In genomic region chr10:50592355-50593293, GRCm38 (mm10) we compare ENCODE assay signal across 8 mouse cellular contexts. TPM values are rescaled to one million over a fixed set of nuclear protein-coding genes. Genes with fewer than 3 reads are reported as not detected.
DNase-seq lines count a peak whose midpoint lies in the region; ATAC-seq and TF ChIP-seq lines count a peak whose summit lies in the region.

Gene Ascc3, plus strand, starts transcription at chr10:50592669.

- H3K4me3 ChIP-seq in ES-E14 (ENCODE audit: insufficient read depth in 1 of 2, low read depth in 1 of 2, low read length in 2 of 2, poor library complexity in 1 of 2, severe bottlenecking in 1 of 2): peak within 1 kb of the TSS; percentile 87 to 100
- H3K4me3 ChIP-seq in forebrain, embryonic 16.5 days (replicated peaks; ENCODE audit: low read length): peak within 1 kb of the TSS; percentile 68
- peak within 1 kb of the TSS; percentile 62 for H3K4me3 ChIP-seq in layer of hippocampus, adult 2 months
- H3K4me3 ChIP-seq in lung, embryonic 14.5 days (ENCODE audit: low read depth, low read length): peak within 1 kb of the TSS; percentile 72
- H3K4me3 ChIP-seq in olfactory bulb, adult 2 months (ENCODE audit: insufficient read depth, low read depth, low read length): peak within 1 kb of the TSS; percentile 73
- H3K4me3 ChIP-seq in thymus, adult 2 months (ENCODE audit: control insufficient read depth, insufficient read depth, low read length): peak within 1 kb of the TSS; percentile 70

- TF ChIP-seq CTCF in layer of hippocampus, adult 2 months (conservative IDR thresholded peaks at IDR 0.05): 0 out of 2 replicates have a peak, but pooled peaks have one; percentile 2
- TF ChIP-seq CTCF in lung, embryonic 14.5 days (IDR thresholded peaks at IDR 0.05; ENCODE audit: low read depth): no peak
- TF ChIP-seq CTCF in olfactory bulb, adult 2 months (IDR thresholded peaks at IDR 0.05; ENCODE audit: insufficient read depth, low read depth, low read length): no peak
- TF ChIP-seq CTCF in thymus, adult 2 months (IDR thresholded peaks at IDR 0.05; ENCODE audit: borderline replicate concordance, control insufficient read depth, extremely low read depth, insufficient read depth, low read length, poor library complexity): peak; percentile 60; the same call in 1 of the 2 replicates

- H3K36me3 ChIP-seq in ES-E14 (ENCODE audit: control insufficient read depth, insufficient read depth, low read length, poor library complexity, severe bottlenecking): no peaks in the 10 kb centered on the region
- H3K36me3 ChIP-seq in forebrain, embryonic 16.5 days (ENCODE audit: control insufficient read depth, insufficient read depth): no peaks in the 10 kb centered on the region
- no peaks in the 10 kb centered on the region for H3K36me3 ChIP-seq in lung, embryonic 14.5 days (ENCODE audit: insufficient read depth)
- no peaks in the 10 kb centered on the region for H3K36me3 ChIP-seq in thymus, adult 2 months (ENCODE audit: control insufficient read depth, insufficient read depth, low read length)

- H3K27ac ChIP-seq in ES-E14 (ENCODE audit: insufficient read depth, low read depth, low read length, poor library complexity, severe bottlenecking): peak within 1 kb of the TSS; percentile 79
- peak within 1 kb of the TSS; percentile 83 for H3K27ac ChIP-seq in forebrain, embryonic 16.5 days (ENCODE audit: low read length)
- H3K27ac ChIP-seq in layer of hippocampus, adult 2 months: peak within 1 kb of the TSS; percentile 96
- H3K27ac ChIP-seq in lung, embryonic 14.5 days (ENCODE audit: low read depth): peak within 1 kb of the TSS; percentile 90
- peak within 1 kb of the TSS; percentile 38 for H3K27ac ChIP-seq in olfactory bulb, adult 2 months (ENCODE audit: insufficient read depth, low read depth, low read length)
- peak within 1 kb of the TSS; percentile 69 for H3K27ac ChIP-seq in thymus, adult 2 months (ENCODE audit: control insufficient read depth, insufficient read depth, low read length)

- H3K27me3 ChIP-seq in forebrain, embryonic 16.5 days (replicated peaks; ENCODE audit: control insufficient read depth, insufficient read depth, low read length): no peaks in the 10 kb centered on the region
- H3K27me3 ChIP-seq in lung, embryonic 14.5 days (ENCODE audit: insufficient read depth, low read length): no peaks in the 10 kb centered on the region
- no peaks in the 10 kb centered on the region for H3K27me3 ChIP-seq in thymus, adult 2 months (ENCODE audit: control insufficient read depth, insufficient read depth, low read length)

- ATAC-seq in forebrain, embryonic 16.5 days: peak; percentile 99
- ATAC-seq in lung, embryonic 14.5 days (ENCODE audit: insufficient read depth): peak; percentile 99

- in situ Hi-C loops in ES-E14 (cut with MboI; ENCODE audit: low sequenced_read_pairs in 2 of 2, unreplicated experiment in 2 of 2): no loop called here

- TF ChIP-seq POLR2A in olfactory bulb, adult 2 months (IDR thresholded peaks at IDR 0.05; ENCODE audit: insufficient read depth, low read depth, low read length): peak; percentile 82
- TF ChIP-seq POLR2A in thymus, adult 2 months (IDR thresholded peaks at IDR 0.05; ENCODE audit: control insufficient read depth, extremely low read depth, insufficient read depth, low read length, poor library complexity): peak; percentile 76

- intact Hi-C loops in heart, postnatal 36 days (cut with DNase I): loop anchor here (5.0 kb wide), 1 partner anchor 305 kb away; no protein-coding TSS in a partner anchor

- H3K4me2 ChIP-seq in forebrain, embryonic 16.5 days (ENCODE audit: low read length): peak within 1 kb of the TSS; percentile 84
- peak within 1 kb of the TSS; percentile 68 for H3K4me2 ChIP-seq in lung, embryonic 14.5 days

- peak; percentile 60 for DNase-seq in ES-E14 (ENCODE audit: low read depth, low spot score)
- peak; percentile 89 for DNase-seq in cerebellum, adult 11-12 months
- DNase-seq in heart, postnatal 36 days: peak; percentile 93 to 97
- peak; percentile 89 to 91 for DNase-seq in layer of hippocampus, adult 2 months (ENCODE audit: low spot score in 2 of 2)
- DNase-seq in lung, embryonic 14.5 days: peak; percentile 96
- peak; percentile 88 for DNase-seq in thymus, adult 2 months

- H3K4me1 ChIP-seq in ES-E14 (ENCODE audit: control insufficient read depth in 2 of 2, insufficient read depth in 2 of 2, low read length in 2 of 2, poor library complexity in 1 of 2): no peaks in the 10 kb centered on the region
- H3K4me1 ChIP-seq in forebrain, embryonic 16.5 days (replicated peaks; ENCODE audit: control insufficient read depth, insufficient read depth, low read length): peaks cover 8% of the 10 kb centered on the region; the same call in 1 of the 2 replicates
- no peaks in the 10 kb centered on the region for H3K4me1 ChIP-seq in lung, embryonic 14.5 days (ENCODE audit: insufficient read depth)
- peaks cover 2% of the 10 kb centered on the region; the same call in 1 of the 2 replicates for H3K4me1 ChIP-seq in olfactory bulb, adult 2 months (ENCODE audit: control insufficient read depth, insufficient read depth, low read length)
- no peaks in the 10 kb centered on the region for H3K4me1 ChIP-seq in thymus, adult 2 months (replicated peaks; ENCODE audit: control insufficient read depth, insufficient read depth, low read length)

- no peaks in the 10 kb centered on the region for H3K9me3 ChIP-seq in ES-E14 (ENCODE audit: control insufficient read depth, insufficient read depth, low read depth, low read length)
- H3K9me3 ChIP-seq in forebrain, embryonic 16.5 days (ENCODE audit: control insufficient read depth, low read length): no peaks in the 10 kb centered on the region
- H3K9me3 ChIP-seq in lung, embryonic 14.5 days (ENCODE audit: low read depth, low read length): no peaks in the 10 kb centered on the region

- H3K9ac ChIP-seq in ES-E14 (ENCODE audit: insufficient read depth, low read depth, low read length, poor library complexity, severe bottlenecking): peak within 1 kb of the TSS; percentile 98
- H3K9ac ChIP-seq in forebrain, embryonic 16.5 days (replicated peaks; ENCODE audit: low read depth, low read length): peak within 1 kb of the TSS; percentile 89
- H3K9ac ChIP-seq in lung, embryonic 14.5 days: peak within 1 kb of the TSS; percentile 76

- WGBS in forebrain, embryonic 16.5 days: under 1% methylated on average over 68 of the region's 79 CpGs
- under 1% methylated on average over 79 of the region's 79 CpGs for WGBS in lung, embryonic 14.5 days
- under 1% methylated on average over 79 of the region's 79 CpGs for WGBS in olfactory bulb, adult 2 months
- WGBS in thymus, adult 2 months: under 1% methylated on average over 79 of the region's 79 CpGs

TF ChIP-seq in ES-E14, 5 proteins besides CTCF, POLR2A, EP300 and RAD21:
- TF ChIP-seq ZC3H11A (IDR thresholded peaks at IDR 0.05; ENCODE audit: borderline replicate concordance, low read depth, low read length) (0 out of 2 replicates have a peak, but pooled peaks have one; percentile 4), CHD2 (IDR thresholded peaks at IDR 0.05; ENCODE audit: low read depth, low read length) (no peak), ZNF384 (IDR thresholded peaks at IDR 0.05; ENCODE audit: low read depth, low read length) (0 out of 2 replicates have a peak, but pooled peaks have one; percentile 8), MAFK (IDR thresholded peaks at IDR 0.05; ENCODE audit: insufficient read depth, low read depth, low read length) (no peak), HCFC1 (IDR thresholded peaks at IDR 0.05; ENCODE audit: borderline replicate concordance, insufficient read depth, low read length) (no peak; the same call in 1 of the 2 replicates)

RNA-seq across cellular contexts. Expression of gene Ascc3, which starts in this region (rescaled TPM):
- total RNA-seq in ES-E14 (2012; rRNA removed): 28.8 and 32.9 TPM in 2 replicates
- polyA plus RNA-seq in forebrain, embryonic 16.5 days (2015; fragmentation: Nextera tagmentation; extraction: Ambion mirVana): 20.1 and 20.2 TPM in 2 replicates
- 10 to 100 TPM; 12.5 TPM for total RNA-seq in heart, postnatal 36 days (2021)
- total RNA-seq in layer of hippocampus, adult 2 months (2021): 10 to 100 TPM; 26.4 to 26.6 TPM
- polyA plus RNA-seq in lung, embryonic 14.5 days (2014; fragmentation: Nextera tagmentation; extraction: Ambion mirVana): 24.8 and 26.9 TPM in 2 replicates
- not detected in 2 replicates for polyA plus RNA-seq in olfactory bulb, adult 2 months (2012; ENCODE audit: insufficient read depth, insufficient read length, low replicate concordance, missing spikeins)
- 26.8 and 28.7 TPM in 2 replicates for polyA plus RNA-seq in thymus, adult 2 months (2012; rRNA removed)

Comparison
In these comparisons a context has a peak if more than half of its experiments do, and no peak if none do; other contexts are left out.
1. Peak in every context shown above with its lines: DNase-seq, ATAC-seq, H3K4me3 ChIP-seq and H3K27ac ChIP-seq.
2. H3K27ac ChIP-seq: peak in every context shown above with its lines; median percentile 96 in layer of hippocampus, adult 2 months; 90 in lung, embryonic 14.5 days; 83 in forebrain, embryonic 16.5 days; 79 in ES-E14; 69 in thymus, adult 2 months; 38 in olfactory bulb, adult 2 months.
3. CTCF ChIP-seq: peak in layer of hippocampus, adult 2 months (single experiment) and thymus, adult 2 months (single experiment); none in lung, embryonic 14.5 days (single experiment) and olfactory bulb, adult 2 months (single experiment).